Mouse (Mus musculus): ENCODE data around the gene Mettl8. TPM values are rescaled to one million over a fixed set of nuclear protein-coding genes. Genes with fewer than 3 reads are reported as not detected.

Gene Mettl8
- total and polyA plus RNA-seq, 3 experiments = 7.5 to 9.2 (median 7.8) TPM

DNA sequence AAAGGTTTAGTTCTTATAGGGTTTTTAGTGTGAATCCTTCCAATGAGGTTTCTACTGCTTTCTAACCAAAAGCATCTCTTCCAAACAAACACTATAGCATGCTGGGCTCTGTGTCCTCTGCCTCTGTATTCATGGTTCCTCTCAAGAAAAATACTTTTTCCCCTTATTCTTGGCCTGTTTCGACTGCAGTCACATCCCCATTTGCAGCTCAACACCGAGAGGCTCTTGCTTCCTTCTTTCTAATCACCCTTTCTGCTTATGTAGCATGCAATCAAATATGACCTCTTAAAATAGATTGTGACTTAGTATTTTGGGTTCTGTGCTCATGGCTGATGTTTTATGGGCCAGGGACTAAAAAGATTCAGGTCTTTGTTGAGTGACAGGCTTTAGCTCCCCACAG, 87.1 kb downstream of the Mettl8 start:
- dilution Hi-C loops (cut with MboI; ENCODE audit: extremely low pct_ligation_motif_present, extremely low pct_unique_long_range_greater_than_20kb, low sequenced_read_pairs) = no loop called here
- no peak for TF ChIP-seq POLR2A (IDR thresholded peaks at IDR 0.05; ENCODE audit: low read depth, low read length)
- Histone ChIP-seq H3K4me3 (replicated peaks in 1 of 3; ENCODE audit: low read depth in 2 of 3, low read length in 2 of 3, poor library complexity in 1 of 3) (no peak overlapping the region), H3K79me2 (replicated peaks; ENCODE audit: control insufficient read depth, extremely low read depth, insufficient read depth, poor library complexity, severe bottlenecking) (no peaks in the 10 kb centered on the region), H3K9me3 (replicated peaks; ENCODE audit: low read length) (peaks cover 17% of the 10 kb centered on the region), H3K9ac (ENCODE audit: insufficient read depth, low read depth) (no peak overlapping the region), H3K4me2 (ENCODE audit: insufficient read depth, low read depth, poor library complexity, severe bottlenecking) (no peak overlapping the region), H3K27ac (ENCODE audit: insufficient read depth, low read depth) (no peak overlapping the region), H3K36me3 (replicated peaks in 1 of 2; ENCODE audit: control insufficient read depth in 1 of 2, insufficient read depth in 1 of 2, low read length in 1 of 2) (peaks cover 2 to 30% of the 10 kb centered on the region in 2 experiments), H3K4me1 (ENCODE audit: control insufficient read depth in 1 of 2, insufficient read depth in 2 of 2) (peaks cover 9 to 48% of the 10 kb centered on the region in 2 experiments), H3K27me3 (replicated peaks) (no peaks in the 10 kb centered on the region)
- in situ Hi-C loops (cut with MboI; ENCODE audit: low pct_ligation_motif_present, low pct_unique_long_range_greater_than_20kb, low sequenced_read_pairs) = no loop called here
- no peak for DNase-seq (ENCODE audit: extremely low read depth)

DNA sequence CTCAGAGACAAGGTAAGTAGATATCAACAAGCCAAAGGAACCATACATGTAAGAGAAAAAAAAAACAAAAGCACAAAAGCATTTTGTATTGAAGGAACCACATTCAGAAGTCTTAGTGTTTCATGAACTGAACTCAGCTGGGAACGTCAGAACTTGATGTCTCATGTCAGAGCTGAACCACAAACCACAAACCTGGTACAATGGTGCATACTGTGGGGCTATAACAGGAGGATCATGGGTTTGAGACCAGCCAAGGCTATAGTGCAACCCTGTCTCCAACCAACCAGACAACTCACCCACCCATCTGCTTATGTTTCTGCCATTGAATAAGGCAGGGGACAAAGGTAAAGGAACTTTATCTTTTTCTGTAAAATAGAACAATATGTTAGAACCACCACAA, 88.2 kb downstream of the Mettl8 start:
- TF ChIP-seq ELF1 (IDR thresholded peaks at IDR 0.05; ENCODE audit: low read depth, low read length) = no peak
- TF ChIP-seq MEF2A (IDR thresholded peaks at IDR 0.05; ENCODE audit: borderline replicate concordance, low read depth, low read length) = no peak
- TF ChIP-seq MAFK (IDR thresholded peaks at IDR 0.05; ENCODE audit: insufficient replicate concordance, low read length) = no peak
- TF ChIP-seq E2F4 (IDR thresholded peaks at IDR 0.05; ENCODE audit: insufficient replicate concordance, low read depth, low read length) = no peak
- no peak for TF ChIP-seq JUN (IDR thresholded peaks at IDR 0.05; ENCODE audit: insufficient read depth, low read depth, low read length)
- TF ChIP-seq POLR2AphosphoS2 (IDR thresholded peaks at IDR 0.05; ENCODE audit: low read depth, low read length) = no peak
- TF ChIP-seq ZMIZ1 (IDR thresholded peaks at IDR 0.05; ENCODE audit: low read depth, low read length) = no peak
- no peak for TF ChIP-seq JUND (conservative IDR thresholded peaks at IDR 0.05; ENCODE audit: low read depth, low read length)
- no peak for TF ChIP-seq BHLHE40 (IDR thresholded peaks at IDR 0.05; ENCODE audit: low read depth, low read length)
- TF ChIP-seq SMC3 (IDR thresholded peaks at IDR 0.05; ENCODE audit: low read depth, low read length) = no peak
- no peak for TF ChIP-seq TCF12 (IDR thresholded peaks at IDR 0.05; ENCODE audit: low read depth, low read length)
- TF ChIP-seq ZNF384 (IDR thresholded peaks at IDR 0.05; ENCODE audit: low read depth, low read length) = no peak
- TF ChIP-seq MXI1 (IDR thresholded peaks at IDR 0.05; ENCODE audit: low read depth, low read length) = no peak
- no peak for TF ChIP-seq SIN3A (IDR thresholded peaks at IDR 0.05; ENCODE audit: low read length)
- no peak for TF ChIP-seq UBTF (IDR thresholded peaks at IDR 0.05; ENCODE audit: low read depth, low read length)
- TF ChIP-seq EP300 (IDR thresholded peaks at IDR 0.05; ENCODE audit: low read length) = no peak
- TF ChIP-seq GABPA (IDR thresholded peaks at IDR 0.05; ENCODE audit: insufficient replicate concordance, low read depth, low read length) = no peak
- TF ChIP-seq CHD2 (IDR thresholded peaks at IDR 0.05; ENCODE audit: low read length) = no peak
- no peak for TF ChIP-seq CTCF (conservative IDR thresholded peaks at IDR 0.05 in 1 of 2, IDR thresholded peaks at IDR 0.05 in 1 of 2; ENCODE audit: low read depth in 2 of 2, low read length in 2 of 2)
- dilution Hi-C loops (cut with MboI; ENCODE audit: extremely low pct_ligation_motif_present, extremely low pct_unique_long_range_greater_than_20kb, low sequenced_read_pairs) = no loop called here

More for the DNA sequence above, 88.2 kb downstream of the Mettl8 start:
- peaks cover 17% of the 10 kb centered on the region for H3K9me3 ChIP-seq (replicated peaks; ENCODE audit: low read length)
- no peaks in the 10 kb centered on the region for H3K27me3 ChIP-seq (replicated peaks)
- in situ Hi-C loops (cut with MboI; ENCODE audit: low pct_ligation_motif_present, low pct_unique_long_range_greater_than_20kb, low sequenced_read_pairs) = no loop called here
- no peaks in the 10 kb centered on the region for H3K79me2 ChIP-seq (replicated peaks; ENCODE audit: control insufficient read depth, extremely low read depth, insufficient read depth, poor library complexity, severe bottlenecking)
- H3K36me3 ChIP-seq (replicated peaks in 1 of 2; ENCODE audit: control insufficient read depth in 1 of 2, insufficient read depth in 1 of 2, low read length in 1 of 2) = peaks cover 2 to 24% of the 10 kb centered on the region in 2 experiments
- no peak overlapping the region for H3K4me3 ChIP-seq (replicated peaks in 1 of 3; ENCODE audit: low read depth in 2 of 3, low read length in 2 of 3, poor library complexity in 1 of 3)
- H3K4me2 ChIP-seq (ENCODE audit: insufficient read depth, low read depth, poor library complexity, severe bottlenecking) = no peak overlapping the region
- no peak overlapping the region for H3K9ac ChIP-seq (ENCODE audit: insufficient read depth, low read depth)
- peaks cover 16 to 59% of the 10 kb centered on the region in 2 experiments for H3K4me1 ChIP-seq (ENCODE audit: control insufficient read depth in 1 of 2, insufficient read depth in 2 of 2)
- no peak overlapping the region for H3K27ac ChIP-seq (ENCODE audit: insufficient read depth, low read depth)
- no peak for DNase-seq (ENCODE audit: extremely low read depth)
